Mouse (Mus musculus): ENCODE data around the gene Tk1.

DNA sequence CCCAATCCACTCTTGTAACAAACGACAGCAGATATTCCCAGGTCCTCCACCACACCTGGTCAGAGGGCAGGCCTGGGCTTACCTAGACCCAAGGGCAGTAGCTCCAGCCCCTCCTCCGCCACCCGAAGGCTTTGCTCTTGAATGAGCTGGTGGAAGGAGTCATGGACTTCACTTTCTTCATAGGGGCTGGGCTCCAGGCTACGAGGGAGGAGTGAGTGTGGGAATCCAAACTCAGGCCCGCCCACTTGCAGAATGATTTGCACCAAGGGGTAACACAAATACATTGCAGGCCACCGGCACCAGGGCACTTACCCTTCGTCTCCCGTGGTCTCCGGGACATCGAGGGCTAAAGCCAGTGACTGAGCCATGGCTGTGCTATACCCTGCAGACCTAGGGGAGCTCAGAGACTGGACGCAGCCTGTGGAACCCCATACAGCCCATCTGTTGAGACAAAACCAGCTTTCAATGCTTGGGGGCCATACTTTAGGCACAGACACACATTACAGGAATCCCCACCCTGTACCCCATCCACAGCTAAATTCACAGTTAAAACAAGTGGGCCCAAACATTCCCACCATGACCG is 47.0 kb downstream of the Tk1 start:
- TF ChIP-seq GATA1 (IDR thresholded peaks at IDR 0.05; ENCODE audit: borderline replicate concordance, low read length) (no peak), FLI1 (IDR thresholded peaks at IDR 0.05; ENCODE audit: low read length) (no peak)
